Mouse (Mus musculus): ENCODE results near the gene Ahrr. TPM values are rescaled to one million over a fixed set of nuclear protein-coding genes. Genes with fewer than 3 reads are reported as not detected.

Gene Ahrr
- polyA plus RNA-seq, 1 experiment from 2014 or later, result 1.8 TPM

DNA sequence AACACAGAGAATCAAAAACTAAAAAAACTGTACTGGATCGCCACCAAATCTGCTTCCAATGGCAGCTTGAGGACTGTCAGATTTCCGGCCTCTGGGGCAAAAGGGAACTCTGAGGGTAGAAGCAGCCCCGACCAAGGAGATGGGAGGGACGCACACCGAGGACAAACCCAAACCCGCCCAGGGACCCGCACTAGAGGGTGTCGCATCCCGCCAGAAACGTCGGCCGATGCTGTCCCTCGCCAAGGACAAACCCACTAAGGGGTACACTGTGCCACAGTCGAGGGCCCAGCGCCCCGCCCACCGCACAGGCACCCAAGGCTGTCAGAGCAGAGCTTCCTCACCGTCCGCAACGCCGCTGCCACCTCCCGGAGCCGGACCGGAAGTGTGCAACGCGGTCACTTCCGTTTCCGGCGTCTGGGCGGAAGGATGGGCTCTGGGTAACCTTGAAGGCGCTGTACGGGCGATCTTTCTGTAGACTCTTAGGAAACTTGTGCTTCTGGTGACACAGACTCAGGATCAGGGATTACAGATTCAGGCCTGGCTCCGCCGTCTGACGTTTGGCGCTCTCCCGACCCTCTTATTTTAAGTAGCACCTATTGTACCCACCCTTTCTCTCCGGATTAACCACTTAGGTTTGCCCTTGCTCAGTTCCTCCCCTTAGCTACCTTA, 83.7 kb downstream of the Ahrr start, which contains the start of gene Exoc3:
Exoc3 (minus strand) TSS at position 416 of the 669 bp plus-strand sequence.
- H3K9ac ChIP-seq (ENCODE audit: low read length), result peak within 1 kb of the TSS; percentile 81
- H3K4me1 ChIP-seq (replicated peaks; ENCODE audit: control insufficient read depth, insufficient read depth, low read length), result peaks cover 6% of the 10 kb centered on the region; the same call in 1 of the 2 replicates
- peak within 1 kb of the TSS; percentile 88 for H3K4me2 ChIP-seq (ENCODE audit: low read depth, low read length, severe bottlenecking)
- H3K9me3 ChIP-seq (ENCODE audit: control insufficient read depth, low read length), result no peaks in the 10 kb centered on the region
- ATAC-seq (replicated peaks; ENCODE audit: low FRiP score) (peak; percentile 98), DNase-seq (ENCODE audit: low spot score) (peak; percentile 90)
- H3K27ac ChIP-seq (ENCODE audit: low read depth, low read length), result peak within 1 kb of the TSS; percentile 50; the same call in 1 of the 2 replicates
- peak within 1 kb of the TSS; percentile 77 for H3K4me3 ChIP-seq (ENCODE audit: low read depth, low read length)
- no peaks in the 10 kb centered on the region for H3K36me3 ChIP-seq (ENCODE audit: control insufficient read depth, insufficient read depth, low read length)
- under 1% methylated on average over 39 of the region's 39 CpGs for WGBS
- H3K27me3 ChIP-seq (ENCODE audit: control insufficient read depth, insufficient read depth, low read length), result no peaks in the 10 kb centered on the region

DNA sequence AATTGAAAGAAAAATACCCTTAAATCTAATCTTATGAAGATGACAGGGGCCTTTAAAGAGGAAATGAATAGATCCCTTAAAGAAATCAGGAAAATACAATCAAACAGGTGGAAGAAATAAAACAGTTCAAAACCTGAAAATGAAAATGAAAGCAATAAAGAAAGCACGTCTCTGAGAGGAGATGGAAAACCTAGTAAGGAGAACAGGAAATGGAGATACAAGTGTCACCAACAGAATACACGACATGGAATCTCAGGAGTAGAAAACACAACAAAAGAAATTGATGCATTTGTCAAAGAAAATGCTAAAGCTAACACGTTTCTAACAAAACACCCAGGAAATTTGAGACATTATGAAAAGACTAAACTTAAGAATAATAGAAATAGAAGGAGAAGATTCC, 95.7 kb downstream of the Ahrr start:
- no peak for ATAC-seq (replicated peaks; ENCODE audit: low FRiP score)
- no peaks in the 10 kb centered on the region for H3K9me3 ChIP-seq (ENCODE audit: control insufficient read depth, low read length)
- peaks cover 4% of the 10 kb centered on the region; the same call in 1 of the 2 replicates for H3K36me3 ChIP-seq (ENCODE audit: control insufficient read depth, insufficient read depth, low read length)
- H3K9ac ChIP-seq (ENCODE audit: low read length), result no peak overlapping the region
- H3K4me3 ChIP-seq (ENCODE audit: low read depth, low read length), result no peak overlapping the region
- no peak overlapping the region for H3K27ac ChIP-seq (ENCODE audit: low read depth, low read length)
- WGBS, result 89% methylated on average over 3 of the region's 3 CpGs
- no peak overlapping the region for H3K4me2 ChIP-seq (ENCODE audit: low read depth, low read length, severe bottlenecking)
- H3K27me3 ChIP-seq (ENCODE audit: control insufficient read depth, insufficient read depth, low read length), result no peaks in the 10 kb centered on the region
- H3K4me1 ChIP-seq (replicated peaks; ENCODE audit: control insufficient read depth, insufficient read depth, low read length), result no peaks in the 10 kb centered on the region
- DNase-seq (ENCODE audit: low spot score), result no peak

DNA sequence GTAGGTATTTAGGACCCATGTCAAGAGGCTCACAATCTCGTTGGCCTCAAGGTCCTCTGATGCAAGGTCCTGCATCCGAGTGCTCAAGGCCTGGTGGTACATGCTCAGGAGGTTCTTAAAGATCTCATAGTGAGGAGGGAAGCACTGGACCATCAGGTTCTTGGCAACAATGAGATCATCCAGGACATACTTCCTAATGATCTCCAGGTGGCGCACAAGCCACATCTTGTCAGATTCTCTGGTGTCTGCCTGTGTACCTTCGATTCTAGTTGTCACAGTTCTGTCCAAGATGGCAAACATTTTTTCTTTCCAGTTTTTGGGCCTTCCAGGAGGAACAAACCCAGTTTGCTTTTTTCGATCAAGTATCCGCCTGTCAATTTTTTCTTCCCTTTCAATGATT, 99.5 kb downstream of the Ahrr start:
- Histone ChIP-seq H3K36me3 (ENCODE audit: control insufficient read depth, insufficient read depth, low read length) (peaks cover 4% of the 10 kb centered on the region; the same call in 1 of the 2 replicates), H3K9me3 (ENCODE audit: control insufficient read depth, low read length) (no peaks in the 10 kb centered on the region), H3K4me1 (replicated peaks; ENCODE audit: control insufficient read depth, insufficient read depth, low read length) (no peaks in the 10 kb centered on the region), H3K4me3 (ENCODE audit: low read depth, low read length) (no peak overlapping the region), H3K27ac (ENCODE audit: low read depth, low read length) (no peak overlapping the region), H3K4me2 (ENCODE audit: low read depth, low read length, severe bottlenecking) (no peak overlapping the region), H3K27me3 (ENCODE audit: control insufficient read depth, insufficient read depth, low read length) (no peaks in the 10 kb centered on the region), H3K9ac (ENCODE audit: low read length) (no peak overlapping the region)
- DNase-seq (ENCODE audit: low spot score), result no peak
- ATAC-seq (replicated peaks; ENCODE audit: low FRiP score), result no peak
- WGBS, result 80% methylated on average over 6 of the region's 6 CpGs

DNA sequence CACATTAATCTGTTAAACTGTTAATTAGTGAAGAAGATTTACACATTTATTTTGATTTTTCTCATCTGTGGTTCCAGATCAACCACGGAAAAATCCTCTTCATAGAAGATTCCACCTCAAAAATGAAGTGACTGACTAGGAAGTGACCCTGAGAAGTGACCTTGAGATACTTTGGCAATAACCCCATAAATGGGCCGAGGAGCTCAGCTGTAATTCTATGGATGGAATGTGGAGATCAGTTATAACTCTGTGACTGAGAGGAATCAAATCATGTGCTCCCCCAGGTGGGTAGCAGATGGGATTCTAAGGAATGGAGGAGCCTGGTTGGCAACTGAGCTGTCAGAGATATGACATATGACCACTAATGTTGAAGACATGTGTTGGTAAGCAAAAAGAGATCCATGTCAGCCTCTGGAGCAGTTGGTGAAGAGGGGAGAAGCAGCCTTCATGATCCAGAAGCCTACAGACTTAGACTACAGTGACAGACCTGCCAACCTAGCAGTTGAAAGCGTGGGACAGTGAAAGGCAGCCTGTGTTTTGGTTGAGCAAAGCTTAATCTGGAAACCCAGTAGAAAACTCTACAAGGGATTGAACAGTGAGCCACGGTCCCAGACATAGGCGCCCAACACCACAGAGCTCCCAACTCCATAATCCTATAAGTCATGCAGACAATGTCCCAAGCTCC, 109.0 kb downstream of the Ahrr start:
- DNase-seq (ENCODE audit: low spot score) (no peak), ATAC-seq (replicated peaks; ENCODE audit: low FRiP score) (no peak)
- no peaks in the 10 kb centered on the region for H3K9me3 ChIP-seq (ENCODE audit: control insufficient read depth, low read length)
- H3K9ac ChIP-seq (ENCODE audit: low read length), result no peak overlapping the region
- H3K4me1 ChIP-seq (replicated peaks; ENCODE audit: control insufficient read depth, insufficient read depth, low read length), result no peaks in the 10 kb centered on the region
- no peak overlapping the region for H3K27ac ChIP-seq (ENCODE audit: low read depth, low read length)
- H3K27me3 ChIP-seq (ENCODE audit: control insufficient read depth, insufficient read depth, low read length), result no peaks in the 10 kb centered on the region
- no peak overlapping the region for H3K4me2 ChIP-seq (ENCODE audit: low read depth, low read length, severe bottlenecking)
- H3K4me3 ChIP-seq (ENCODE audit: low read depth, low read length), result no peak overlapping the region
- no peaks in the 10 kb centered on the region; the same call in 1 of the 2 replicates for H3K36me3 ChIP-seq (ENCODE audit: control insufficient read depth, insufficient read depth, low read length)
- 91% methylated on average over 5 of the region's 5 CpGs for WGBS

DNA sequence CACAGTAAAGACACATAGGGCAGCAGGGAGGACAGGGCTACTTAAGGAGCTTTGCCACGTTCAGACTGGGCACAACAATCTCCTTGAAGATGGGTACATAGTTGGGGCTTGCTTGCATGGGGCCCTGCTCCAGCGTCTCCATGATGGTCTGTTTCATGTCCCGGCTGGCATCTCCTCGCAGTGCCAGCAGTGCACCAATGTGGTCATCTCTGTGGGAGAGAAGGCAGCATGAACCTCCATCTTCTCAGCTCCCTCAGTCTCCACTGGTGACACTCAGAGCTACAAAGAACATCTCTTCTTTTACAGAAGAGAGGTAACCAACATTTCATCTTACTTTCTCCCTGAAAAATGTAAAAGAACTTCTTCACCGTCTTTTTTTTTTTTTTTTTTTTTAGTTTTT, 120.1 kb downstream of the Ahrr start:
- no peak for ATAC-seq (replicated peaks; ENCODE audit: low FRiP score)
- peaks cover 3% of the 10 kb centered on the region; the same call in 1 of the 2 replicates for H3K36me3 ChIP-seq (ENCODE audit: control insufficient read depth, insufficient read depth, low read length)
- no peak overlapping the region for H3K27ac ChIP-seq (ENCODE audit: low read depth, low read length)
- H3K27me3 ChIP-seq (ENCODE audit: control insufficient read depth, insufficient read depth, low read length), result no peaks in the 10 kb centered on the region
- no peak for DNase-seq (ENCODE audit: low spot score)
- 91% methylated on average over 5 of the region's 5 CpGs for WGBS
- no peaks in the 10 kb centered on the region for H3K9me3 ChIP-seq (ENCODE audit: control insufficient read depth, low read length)
- H3K9ac ChIP-seq (ENCODE audit: low read length), result no peak overlapping the region
- no peaks in the 10 kb centered on the region for H3K4me1 ChIP-seq (replicated peaks; ENCODE audit: control insufficient read depth, insufficient read depth, low read length)
- no peak overlapping the region for H3K4me3 ChIP-seq (ENCODE audit: low read depth, low read length)
- no peak overlapping the region for H3K4me2 ChIP-seq (ENCODE audit: low read depth, low read length, severe bottlenecking)

DNA sequence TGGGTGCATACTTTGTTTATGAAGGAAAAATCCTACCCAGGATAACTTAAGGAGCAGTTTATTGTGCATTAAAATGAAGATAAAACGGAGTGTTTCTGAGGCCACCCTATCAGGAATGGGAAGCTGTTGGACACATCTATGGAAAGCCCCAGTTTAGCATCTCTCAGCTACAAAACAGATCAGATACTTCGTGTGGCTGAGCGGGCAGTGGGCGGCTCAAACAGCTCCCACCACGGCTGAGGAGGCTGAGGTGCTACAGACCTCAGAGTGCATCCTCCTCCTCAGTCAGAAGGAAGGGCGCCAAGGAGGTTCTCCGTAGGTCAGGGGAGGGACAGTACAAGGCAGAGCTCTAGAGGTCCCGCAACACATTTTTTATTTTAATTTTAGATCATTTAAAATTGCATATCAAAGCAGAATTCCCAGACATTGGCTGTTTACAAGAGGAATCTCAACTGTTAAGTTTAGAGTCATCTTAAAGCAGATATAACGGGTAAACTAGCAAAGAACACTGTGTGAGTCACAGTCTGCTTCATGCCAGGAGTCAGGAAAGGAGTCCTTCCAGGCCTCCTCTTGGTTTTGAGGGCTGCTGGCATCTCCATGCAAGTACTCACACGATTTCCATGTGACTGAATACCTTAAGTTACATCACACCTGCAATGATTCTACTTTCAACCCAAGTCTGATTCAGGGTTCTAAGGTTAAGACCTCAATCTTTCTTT, 122.5 kb downstream of the Ahrr start:
- no peaks in the 10 kb centered on the region for H3K27me3 ChIP-seq (ENCODE audit: control insufficient read depth, insufficient read depth, low read length)
- no peak overlapping the region for H3K9ac ChIP-seq (ENCODE audit: low read length)
- no peaks in the 10 kb centered on the region for H3K9me3 ChIP-seq (ENCODE audit: control insufficient read depth, low read length)
- no peaks in the 10 kb centered on the region; the same call in 1 of the 2 replicates for H3K4me1 ChIP-seq (replicated peaks; ENCODE audit: control insufficient read depth, insufficient read depth, low read length)
- 91% methylated on average over 10 of the region's 10 CpGs for WGBS
- no peak overlapping the region for H3K4me3 ChIP-seq (ENCODE audit: low read depth, low read length)
- H3K27ac ChIP-seq (ENCODE audit: low read depth, low read length), result no peak overlapping the region
- DNase-seq (ENCODE audit: low spot score), result no peak
- ATAC-seq (replicated peaks; ENCODE audit: low FRiP score), result no peak
- H3K36me3 ChIP-seq (ENCODE audit: control insufficient read depth, insufficient read depth, low read length), result peaks cover 3% of the 10 kb centered on the region; the same call in 1 of the 2 replicates
- no peak overlapping the region for H3K4me2 ChIP-seq (ENCODE audit: low read depth, low read length, severe bottlenecking)

DNA sequence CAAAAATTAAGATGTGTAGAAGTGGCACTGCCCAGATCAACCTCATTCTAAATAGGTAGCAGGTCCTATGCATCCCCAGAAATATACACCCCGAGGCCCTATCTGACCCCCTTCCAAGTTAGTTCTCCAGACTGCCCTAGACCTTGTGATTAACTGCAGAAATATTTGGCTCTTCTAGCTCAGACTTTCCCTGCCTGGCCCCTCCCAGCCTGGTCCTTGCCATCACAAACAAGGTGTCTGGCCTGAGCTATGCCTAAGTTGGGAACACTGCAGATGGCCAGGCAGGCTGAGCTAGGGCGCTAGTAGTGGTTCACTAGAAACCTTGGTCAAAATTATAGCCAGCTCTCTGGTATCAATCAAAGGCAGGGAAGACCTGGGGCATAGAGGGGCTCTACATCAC, 124.6 kb downstream of the Ahrr start:
- Histone ChIP-seq H3K9ac (ENCODE audit: low read length) (no peak overlapping the region), H3K4me2 (ENCODE audit: low read depth, low read length, severe bottlenecking) (no peak overlapping the region), H3K4me3 (ENCODE audit: low read depth, low read length) (no peak overlapping the region), H3K27ac (ENCODE audit: low read depth, low read length) (no peak overlapping the region), H3K4me1 (replicated peaks; ENCODE audit: control insufficient read depth, insufficient read depth, low read length) (no peaks in the 10 kb centered on the region; the same call in 1 of the 2 replicates), H3K36me3 (ENCODE audit: control insufficient read depth, insufficient read depth, low read length) (no peaks in the 10 kb centered on the region; the same call in 1 of the 2 replicates), H3K27me3 (ENCODE audit: control insufficient read depth, insufficient read depth, low read length) (no peaks in the 10 kb centered on the region), H3K9me3 (ENCODE audit: control insufficient read depth, low read length) (no peaks in the 10 kb centered on the region)
- no peak for DNase-seq (ENCODE audit: low spot score)
- 85% methylated on average over 2 of the region's 2 CpGs for WGBS
- ATAC-seq (replicated peaks; ENCODE audit: low FRiP score), result 0 out of 2 replicates have a peak, but pooled peaks have one; percentile 6

DNA sequence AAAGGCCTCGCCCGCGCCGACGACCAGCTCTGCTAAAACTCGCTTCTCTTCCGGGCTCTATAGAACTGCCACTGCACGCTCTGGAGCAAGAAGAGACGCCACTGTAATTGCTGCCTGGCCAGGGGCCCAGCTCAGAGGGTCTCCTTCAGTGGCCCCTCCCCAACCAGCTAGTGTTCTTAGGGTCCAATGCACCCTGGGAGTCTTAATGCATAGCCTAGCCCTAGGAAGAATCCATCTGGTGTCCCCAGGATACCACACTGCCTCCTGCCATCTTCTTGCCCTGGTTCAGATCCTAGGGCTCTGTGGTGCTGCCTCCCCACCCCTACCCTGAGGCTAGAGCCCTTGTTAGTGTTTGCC, 125.1 kb downstream of the Ahrr start:
- peak overlapping the region; percentile 41 for H3K4me3 ChIP-seq (ENCODE audit: low read depth, low read length)
- H3K4me1 ChIP-seq (replicated peaks; ENCODE audit: control insufficient read depth, insufficient read depth, low read length), result no peaks in the 10 kb centered on the region; the same call in 1 of the 2 replicates
- 3% methylated on average over 9 of the region's 9 CpGs for WGBS
- H3K27me3 ChIP-seq (ENCODE audit: control insufficient read depth, insufficient read depth, low read length), result no peaks in the 10 kb centered on the region
- no peak overlapping the region for H3K27ac ChIP-seq (ENCODE audit: low read depth, low read length)
- DNase-seq (ENCODE audit: low spot score) (no peak), ATAC-seq (replicated peaks; ENCODE audit: low FRiP score) (peak; percentile 72)
- peak overlapping the region; percentile 74 for H3K4me2 ChIP-seq (ENCODE audit: low read depth, low read length, severe bottlenecking)
- peak overlapping the region; percentile 50 for H3K9ac ChIP-seq (ENCODE audit: low read length)
- H3K36me3 ChIP-seq (ENCODE audit: control insufficient read depth, insufficient read depth, low read length), result no peaks in the 10 kb centered on the region; the same call in 1 of the 2 replicates
- H3K9me3 ChIP-seq (ENCODE audit: control insufficient read depth, low read length), result no peaks in the 10 kb centered on the region

All from forebrain, embryonic 11.5 days (tissue).